Comparison of ENCODE assay signal across 18 mouse cellular contexts in genomic region chr14:28626951-28627350, GRCm38 (mm10).
"Had no signal": no experiment of that assay in that cellular context is flagged by ENCODE, and none has a peak within 500 bp of the region (broad histone marks: within the 10 kb centered on the region; RNA-seq: fewer than 3 reads in every experiment).

No protein-coding gene starts in this region.

- H3K9me3 ChIP-seq: kidney, embryonic 15.5 days; limb, embryonic 12.5 days; liver, embryonic 12.5 days; liver, embryonic 15.5 days had no signal

- ATAC-seq: liver, embryonic 12.5 days had no signal

- H3K27me3 ChIP-seq: kidney, embryonic 15.5 days; limb, embryonic 12.5 days; liver, embryonic 12.5 days; liver, embryonic 15.5 days had no signal

- H3K9ac ChIP-seq: kidney, embryonic 15.5 days; limb, embryonic 12.5 days; liver, embryonic 12.5 days; liver, embryonic 15.5 days had no signal

- DNase-seq: kidney, adult 2 months; kidney, postnatal 10 days; kidney, postnatal 36 days; layer of hippocampus, postnatal 36 days; liver; lung, adult 2 months; lung, postnatal 14 days; lung, postnatal 4 days; midbrain, embryonic 14.5 days; thymus, adult 2 months; thymus, postnatal 25 days had no signal

- H3K27ac ChIP-seq: kidney, embryonic 15.5 days; left cerebral cortex, adult 2 months; limb, embryonic 12.5 days; liver, embryonic 12.5 days; liver, embryonic 15.5 days; stomach, postnatal 0 days had no signal

- H3K4me1 ChIP-seq: liver, embryonic 12.5 days; liver, embryonic 15.5 days had no signal

- H3K36me3 ChIP-seq: kidney, embryonic 15.5 days; limb, embryonic 12.5 days; liver, embryonic 12.5 days; liver, embryonic 15.5 days had no signal

- H3K4me3 ChIP-seq: kidney, embryonic 15.5 days; left cerebral cortex, adult 2 months; limb, embryonic 12.5 days; liver, embryonic 12.5 days; liver, embryonic 15.5 days had no signal

- H3K4me2 ChIP-seq: kidney, embryonic 15.5 days; limb, embryonic 12.5 days; liver, embryonic 12.5 days; liver, embryonic 15.5 days; midbrain, embryonic 11.5 days had no signal
